Mouse (Mus musculus) urinary bladder, adult 18-20 months (tissue): ENCODE results near the gene Pkd1l3.
A peak's percentile ranks its signal among the peaks of the same experiment; 100 is the strongest.

Experiments used
- DNase-seq, 2 experiments: peaks; one replicate each; pipeline ENCODE4 v3.0.0; 2022; ENCODE audit warnings: low spot score in 2 of 2, mixed read lengths in 2 of 2

The Pkd1l3 gene

GRCm38 (mm10) chr8:109628638-109629037 is 14.3 kb downstream of the Pkd1l3 start:
- DNase-seq = no peak

GRCm38 (mm10) chr8:109632498-109632897 is 18.2 kb downstream of the Pkd1l3 start:
- DNase-seq = no peak

GRCm38 (mm10) chr8:109635146-109635545 is 20.8 kb downstream of the Pkd1l3 start:
- DNase-seq = no peak

- no peak for DNase-seq
These were observed 24.5 kb downstream of the Pkd1l3 start for GRCm38 (mm10) chr8:109638851-109639250.

GRCm38 (mm10) chr8:109640410-109640809 is 26.1 kb downstream of the Pkd1l3 start:
- no peak for DNase-seq

- no peak for DNase-seq
These were observed 26.9 kb downstream of the Pkd1l3 start for GRCm38 (mm10) chr8:109641236-109641635.

- DNase-seq = no peak
These were observed 33.0 kb downstream of the Pkd1l3 start for GRCm38 (mm10) chr8:109647331-109647730.

- no peak for DNase-seq
These were observed 34.2 kb downstream of the Pkd1l3 start for GRCm38 (mm10) chr8:109648469-109648868.

GRCm38 (mm10) chr8:109650801-109651200 is 36.5 kb downstream of the Pkd1l3 start:
- no peak for DNase-seq

GRCm38 (mm10) chr8:109656860-109657259 is 42.5 kb downstream of the Pkd1l3 start:
- DNase-seq = no peak

GRCm38 (mm10) chr8:109662328-109662727 is 48.0 kb downstream of the Pkd1l3 start:
- DNase-seq = no peak

GRCm38 (mm10) chr8:109666616-109667015 is 52.3 kb downstream of the Pkd1l3 start:
- no peak for DNase-seq

- DNase-seq = no peak
These were observed 58.3 kb downstream of the Pkd1l3 start for GRCm38 (mm10) chr8:109672656-109673055.

GRCm38 (mm10) chr8:109673596-109673995 is 59.3 kb downstream of the Pkd1l3 start:
- no peak for DNase-seq

- DNase-seq = no peak
These were observed 61.8 kb downstream of the Pkd1l3 start for GRCm38 (mm10) chr8:109675896-109676643.

GRCm38 (mm10) chr8:109681535-109681934 is 67.2 kb downstream of the Pkd1l3 start:
- DNase-seq = no peak

GRCm38 (mm10) chr8:109682120-109682519 is 67.8 kb downstream of the Pkd1l3 start:
- no peak for DNase-seq

GRCm38 (mm10) chr8:109687248-109687647 is 72.9 kb downstream of the Pkd1l3 start:
- no peak for DNase-seq

- DNase-seq = no peak
These were observed 77.5 kb downstream of the Pkd1l3 start for GRCm38 (mm10) chr8:109691769-109692168.

- DNase-seq = no peak
These were observed 78.3 kb downstream of the Pkd1l3 start for GRCm38 (mm10) chr8:109692443-109693145.

GRCm38 (mm10) chr8:109693146-109693900 is 79.0 kb downstream of the Pkd1l3 start, which contains the start of gene Ist1:
TSS of gene Ist1 (minus strand) at chr8:109693260.
- DNase-seq = peak; percentile 96 to 97

- no peak for DNase-seq
These were observed 79.8 kb downstream of the Pkd1l3 start for GRCm38 (mm10) chr8:109694154-109694553.
